Mouse (Mus musculus) subcutaneous adipose tissue, adult 2 months (tissue): Measurements from ENCODE around the gene Upp1. TPM values are rescaled to one million over a fixed set of nuclear protein-coding genes. Genes with fewer than 3 reads are reported as not detected.

Experiments used
- polyA plus RNA-seq: library from polyadenylated mRNA; depleted of rRNA; stranded (reverse); fragments of >200 nt; gene quantifications from 2 replicates; pipeline ENCODE4 v1.2.3, GENCODE M21; 2012; ENCODE audit warnings: low replicate concordance; rRNA removed

Upp1 gene
- polyA plus RNA-seq = 17.4 and 20.7 TPM in 2 replicates

GRCm38 (mm10) chr11:9118050-9118420 is at the start of gene Upp1:
Gene Upp1, plus strand, starts transcription at chr11:9118103.

Other genes with a start within 250 kb of the Upp1 start
- gene Pkd1l1, start 144.8 kb upstream of the Upp1 start, polyA plus RNA-seq = 0.03 and 0.30 TPM in 2 replicates
- 4.8 and 11.9 TPM in 2 replicates for gene Hus1, start 106.9 kb upstream of the Upp1 start, polyA plus RNA-seq
- 0.76 TPM in 2 replicates for gene Gm11992, start 69.5 kb upstream of the Upp1 start, polyA plus RNA-seq
- not detected in 2 replicates for gene Sun3, start 69.1 kb upstream of the Upp1 start, polyA plus RNA-seq
- 0.12 TPM in 1 of 2 replicates, not detected in the other for gene Abca13, start 73.8 kb downstream of the Upp1 start, polyA plus RNA-seq